ENCODE assay signal across 18 mouse cellular contexts in genomic region chr6:91192851-91193545, GRCm38 (mm10). TPM values are rescaled to one million over a fixed set of nuclear protein-coding genes. Genes with fewer than 3 reads are reported as not detected.
DNase-seq lines count a peak whose midpoint lies in the region; ATAC-seq and TF ChIP-seq lines count a peak whose summit lies in the region.
"Had no signal": no experiment of that assay in that cellular context is flagged by ENCODE, and none has a peak within 500 bp of the region (broad histone marks: within the 10 kb centered on the region; RNA-seq: fewer than 3 reads in every experiment).

No protein-coding gene starts in this region.

- H3K4me3 ChIP-seq in hindbrain, embryonic 10.5 days, result no peak overlapping the region
- H3K4me3 ChIP-seq in hindbrain, embryonic 11.5 days (ENCODE audit: low read depth, low read length), result no peak overlapping the region
- no peak overlapping the region for H3K4me3 ChIP-seq in limb, embryonic 10.5 days
- H3K4me3 ChIP-seq in myocyte, result peak overlapping the region; percentile 0
- H3K4me3 ChIP-seq: limb, embryonic 15.5 days; midbrain, embryonic 10.5 days; neural tube, embryonic 12.5 days had no signal

- TF ChIP-seq POLR2A in myocyte (IDR thresholded peaks at IDR 0.05; ENCODE audit: insufficient read length, low read depth), result no peak

- H3K27ac ChIP-seq in hindbrain, embryonic 10.5 days, result 0 out of 2 replicates have a peak overlapping the region, but pooled peaks have one; percentile 30
- no peak overlapping the region for H3K27ac ChIP-seq in hindbrain, embryonic 11.5 days (ENCODE audit: low read depth, low read length)
- peak overlapping the region; percentile 50; the same call in 1 of the 2 replicates for H3K27ac ChIP-seq in limb, embryonic 10.5 days
- H3K27ac ChIP-seq: hindbrain, postnatal 0 days; limb, embryonic 15.5 days; midbrain, embryonic 10.5 days; neural tube, embryonic 12.5 days had no signal

- no peak overlapping the region for H3K4me2 ChIP-seq in hindbrain, embryonic 11.5 days (replicated peaks; ENCODE audit: low read depth, low read length)
- peak overlapping the region; percentile 70 for H3K4me2 ChIP-seq in myocyte (ENCODE audit: low read depth)
- H3K4me2 ChIP-seq: limb, embryonic 15.5 days; neural tube, embryonic 12.5 days had no signal

- H3K36me3 ChIP-seq in hindbrain, embryonic 10.5 days, result no peaks in the 10 kb centered on the region
- no peaks in the 10 kb centered on the region for H3K36me3 ChIP-seq in hindbrain, embryonic 11.5 days (ENCODE audit: control insufficient read depth, insufficient read depth, low read length)
- no peaks in the 10 kb centered on the region for H3K36me3 ChIP-seq in limb, embryonic 10.5 days
- H3K36me3 ChIP-seq in myocyte (ENCODE audit: control insufficient read depth, insufficient read depth), result no peaks in the 10 kb centered on the region
- H3K36me3 ChIP-seq: limb, embryonic 15.5 days; midbrain, embryonic 10.5 days; neural tube, embryonic 12.5 days had no signal

- no peak for ATAC-seq in hindbrain, embryonic 11.5 days (ENCODE audit: low FRiP score)
- ATAC-seq: hindbrain, postnatal 0 days had no signal

- no peak overlapping the region for H3K9ac ChIP-seq in hindbrain, embryonic 11.5 days (ENCODE audit: low read depth, low read length)
- H3K9ac ChIP-seq: limb, embryonic 15.5 days; neural tube, embryonic 12.5 days had no signal

- H3K4me1 ChIP-seq in hindbrain, embryonic 10.5 days (replicated peaks), result peaks cover 30% of the 10 kb centered on the region
- H3K4me1 ChIP-seq in hindbrain, embryonic 11.5 days (replicated peaks; ENCODE audit: control insufficient read depth, insufficient read depth, low read length), result no peaks in the 10 kb centered on the region
- peaks cover 32% of the 10 kb centered on the region for H3K4me1 ChIP-seq in limb, embryonic 10.5 days
- H3K4me1 ChIP-seq: neural tube, embryonic 12.5 days had no signal

- no peaks in the 10 kb centered on the region for H3K79me2 ChIP-seq in myocyte (ENCODE audit: control insufficient read depth, insufficient read depth)

- H3ac ChIP-seq in myocyte (ENCODE audit: control insufficient read depth, insufficient read length), result no peak overlapping the region

- DNase-seq in hindbrain, embryonic 10.5 days (ENCODE audit: low spot score), result no peak
- no peak for DNase-seq in hindbrain, embryonic 11.5 days (ENCODE audit: low spot score)
- DNase-seq in Muller cell, postnatal 12 days (ENCODE audit: inconsistent ontology term), result peak; percentile 84
- no peak for DNase-seq in limb, embryonic 10.5 days (ENCODE audit: low spot score)
- DNase-seq in thymus, postnatal 14 days, result no peak
- no peak for DNase-seq in right cerebral cortex, postnatal 10 days (ENCODE audit: low spot score in 2 of 2)
- DNase-seq: adrenal gland, postnatal 10 days; cerebellum, adult 11 months; cerebellum, postnatal 25 days; gastrocnemius, postnatal 14 days; heart, postnatal 36 days; kidney, adult 2 months; kidney, postnatal 4 days had no signal

- H3K27me3 ChIP-seq in hindbrain, embryonic 10.5 days (ENCODE audit: insufficient read depth, poor library complexity, severe bottlenecking), result peaks cover 9% of the 10 kb centered on the region; the same call in 1 of the 2 replicates
- H3K27me3 ChIP-seq in hindbrain, embryonic 11.5 days (ENCODE audit: control insufficient read depth, insufficient read depth, low read length), result no peaks in the 10 kb centered on the region
- H3K27me3 ChIP-seq in limb, embryonic 10.5 days (ENCODE audit: low read depth, poor library complexity, severe bottlenecking), result 0 out of 2 replicates have a peak, but pooled peaks cover 6% of the 10 kb centered on the region
- no peaks in the 10 kb centered on the region for H3K27me3 ChIP-seq in myocyte (ENCODE audit: control insufficient read depth, insufficient read depth, insufficient read length)
- H3K27me3 ChIP-seq: limb, embryonic 15.5 days; neural tube, embryonic 12.5 days had no signal

- 58% methylated on average over 1 of the region's 1 CpGs for WGBS in hindbrain, embryonic 10.5 days
- 56% methylated on average over 1 of the region's 1 CpGs for WGBS in hindbrain, embryonic 11.5 days
- WGBS in limb, embryonic 10.5 days, result 76% methylated on average over 1 of the region's 1 CpGs

- H3K9me3 ChIP-seq in hindbrain, embryonic 10.5 days, result no peaks in the 10 kb centered on the region
- no peaks in the 10 kb centered on the region for H3K9me3 ChIP-seq in hindbrain, embryonic 11.5 days (ENCODE audit: control insufficient read depth, low read length)
- no peaks in the 10 kb centered on the region for H3K9me3 ChIP-seq in limb, embryonic 10.5 days (replicated peaks)
- H3K9me3 ChIP-seq: limb, embryonic 15.5 days; midbrain, embryonic 10.5 days; neural tube, embryonic 12.5 days had no signal

TF ChIP-seq in myocyte, 11 proteins besides CTCF, POLR2A, EP300 and RAD21:
- no peak for TF ChIP-seq E2F4 (IDR thresholded peaks at IDR 0.05; ENCODE audit: insufficient read depth)
- TF ChIP-seq MYOG (IDR thresholded peaks at IDR 0.05; ENCODE audit: control insufficient read depth in 1 of 3, insufficient read depth in 1 of 3, insufficient read length in 2 of 3, low read depth in 2 of 3), result peak in 1 of 3 experiments; percentile 36
- TF ChIP-seq USF1 (IDR thresholded peaks at IDR 0.05; ENCODE audit: low read depth), result no peak
- no peak for TF ChIP-seq SRF (IDR thresholded peaks at IDR 0.05; ENCODE audit: control insufficient read depth, insufficient read length, low read depth)
- no peak for TF ChIP-seq POLR2AphosphoS2 (IDR thresholded peaks at IDR 0.05; ENCODE audit: insufficient read length, low read depth)
- TF ChIP-seq MYOD1 (IDR thresholded peaks at IDR 0.05; ENCODE audit: control insufficient read depth in 1 of 3, insufficient read length in 2 of 3, low read depth in 2 of 3), result peak in 2 of 3 experiments; percentile 31 to 40
- TF ChIP-seq CEBPB (IDR thresholded peaks at IDR 0.05; ENCODE audit: insufficient read depth, poor library complexity, severe bottlenecking), result peak; percentile 51; the same call in 1 of the 2 replicates
- TF ChIP-seq MAX (IDR thresholded peaks at IDR 0.05; ENCODE audit: low read depth), result peak; percentile 30
- no peak for TF ChIP-seq TCF3 (IDR thresholded peaks at IDR 0.05; ENCODE audit: insufficient read length, low read depth)
- peak; percentile 37 for TF ChIP-seq TCF12 (IDR thresholded peaks at IDR 0.05; ENCODE audit: insufficient read depth, poor library complexity, severe bottlenecking)
- no peak for TF ChIP-seq REST (IDR thresholded peaks at IDR 0.05; ENCODE audit: insufficient read depth, insufficient read length)

RNA-seq across cellular contexts. Expression of gene Fbln2, which starts 19.3 kb away (rescaled TPM):
- 28.5 and 32.2 TPM in 2 replicates for polyA plus RNA-seq in hindbrain, embryonic 10.5 days (2016; fragmentation: Nextera tagmentation; extraction: Ambion mirVana)
- 30.7 and 36.5 TPM in 2 replicates for polyA plus RNA-seq in hindbrain, embryonic 11.5 days (2014; fragmentation: Nextera tagmentation; extraction: Ambion mirVana)
- 61.9 and 101 TPM in 2 replicates for polyA plus RNA-seq in limb, embryonic 10.5 days (2016; fragmentation: Nextera tagmentation; extraction: Ambion mirVana)
- polyA plus RNA-seq in myocyte (2012; fragmentation: generic; extraction: Trizol), result 167 TPM

RNA-seq across cellular contexts. Expression of gene Hdac11, which starts 36.5 kb away (rescaled TPM):
- polyA plus RNA-seq in hindbrain, embryonic 10.5 days (2016; fragmentation: Nextera tagmentation; extraction: Ambion mirVana), result 12.3 and 15.6 TPM in 2 replicates
- polyA plus RNA-seq in hindbrain, embryonic 11.5 days (2014; fragmentation: Nextera tagmentation; extraction: Ambion mirVana), result 13.2 and 14.5 TPM in 2 replicates
- 10.0 and 12.8 TPM in 2 replicates for polyA plus RNA-seq in limb, embryonic 10.5 days (2016; fragmentation: Nextera tagmentation; extraction: Ambion mirVana)
- 39.3 TPM for polyA plus RNA-seq in myocyte (2012; fragmentation: generic; extraction: Trizol)
